Mouse (Mus musculus) spleen, adult 2 months (tissue): ENCODE measurements around the gene Amdhd2.

Experiments used
- CTCF ChIP-seq: fragments of 200-500 bp; IDR thresholded peaks from 2 replicates; pipeline ENCODE4 v1.5.1; 2011; ENCODE audit warnings: mild to moderate bottlenecking, inconsistent platforms; ENCODE audit not compliant: insufficient read depth, insufficient read length, insufficient replicate concordance; ENCODE audit errors: extremely low read depth
- POLR2A ChIP-seq: fragments of 200-500 bp; IDR thresholded peaks from 2 replicates; pipeline ENCODE4 v1.6.1; 2011; ENCODE audit warnings: low read depth, low read length, inconsistent platforms

- TF ChIP-seq CTCF (no peak), POLR2A (no peak)
Observed at GRCm38 (mm10) chr17:24167891-24168505, 4.4 kb upstream of the Amdhd2 start.
